Mouse (Mus musculus) urinary bladder, postnatal 36 days (tissue): Measurements from ENCODE around the gene Rnf215.
"Not testable (repeated sequence)": the region's sequence is repeated elsewhere in the genome, so short reads cannot be mapped to it uniquely, and the experiment has no call there.

Experiments
- DNase-seq, 2 experiments: peaks; one replicate each; pipeline ENCODE4 v3.0.0; 2022; ENCODE audit warnings: low spot score in 2 of 2, mixed read lengths in 1 of 2

Gene Rnf215

GRCm38 (mm10) chr11:4113496-4113895, 21.5 kb upstream of the Rnf215 start:
- DNase-seq, result no peak

GRCm38 (mm10) chr11:4113970-4114369, 21.0 kb upstream of the Rnf215 start:
- no peak for DNase-seq

GRCm38 (mm10) chr11:4114541-4114940, 20.5 kb upstream of the Rnf215 start:
- DNase-seq, result not testable (repeated sequence)

- no peak for DNase-seq
These were observed 19.6 kb upstream of the Rnf215 start for GRCm38 (mm10) chr11:4115407-4115806.

- DNase-seq, result no peak
These were observed 18.4 kb upstream of the Rnf215 start for GRCm38 (mm10) chr11:4116458-4117141.

GRCm38 (mm10) chr11:4117372-4118071, 17.5 kb upstream of the Rnf215 start:
- DNase-seq, result no peak

GRCm38 (mm10) chr11:4118081-4118921, 16.7 kb upstream of the Rnf215 start:
- peak; percentile 70 to 78 for DNase-seq

GRCm38 (mm10) chr11:4119635-4120034, 15.4 kb upstream of the Rnf215 start:
- DNase-seq, result no peak

GRCm38 (mm10) chr11:4121691-4122090, 13.3 kb upstream of the Rnf215 start:
- no peak for DNase-seq

GRCm38 (mm10) chr11:4122226-4122625, 12.8 kb upstream of the Rnf215 start:
- no peak for DNase-seq

- DNase-seq, result no peak
These were observed 12.0 kb upstream of the Rnf215 start, which contains the start of gene Sec14l2 for GRCm38 (mm10) chr11:4122742-4123579. TSS of gene Sec14l2 (minus strand) at chr11:4123415.

- DNase-seq, result peak in 1 of 2 experiments; percentile 28
These were observed 11.1 kb upstream of the Rnf215 start for GRCm38 (mm10) chr11:4123922-4124321.

GRCm38 (mm10) chr11:4127059-4127458, 7.9 kb upstream of the Rnf215 start:
- DNase-seq, result no peak

GRCm38 (mm10) chr11:4128461-4128860, 6.5 kb upstream of the Rnf215 start:
- not testable (repeated sequence) for DNase-seq

- DNase-seq, result no peak
These were observed 1.6 kb upstream of the Rnf215 start for GRCm38 (mm10) chr11:4133450-4133849.

GRCm38 (mm10) chr11:4134400-4134799, 602 bp upstream of the Rnf215 start:
- no peak for DNase-seq

GRCm38 (mm10) chr11:4138964-4139363, 4.0 kb downstream of the Rnf215 start:
- no peak for DNase-seq

GRCm38 (mm10) chr11:4141505-4141904, 6.5 kb downstream of the Rnf215 start:
- DNase-seq, result no peak

- no peak for DNase-seq
These were observed 7.3 kb downstream of the Rnf215 start for GRCm38 (mm10) chr11:4142352-4142751.

GRCm38 (mm10) chr11:4143281-4144062, 8.5 kb downstream of the Rnf215 start:
- no peak for DNase-seq

- no peak for DNase-seq
These were observed 11.4 kb downstream of the Rnf215 start for GRCm38 (mm10) chr11:4146381-4146780.
